Mouse (Mus musculus) heart, embryonic 12.5 days (tissue): Measurements from ENCODE around the gene Ubox5. TPM values are rescaled to one million over a fixed set of nuclear protein-coding genes. Genes with fewer than 3 reads are reported as not detected.

Experiments used
- ATAC-seq: fragments of 200-750 bp; cut with Nextera tagmentation; 2 replicates; pipeline ENCODE4 v1.8.0; 2017; ENCODE audit warnings: moderate TSS enrichment, moderate library complexity; ENCODE audit not compliant: insufficient number of reproducible peaks, low FRiP score
- H3K27ac ChIP-seq: fragments of 300-500 bp; sonication (generic); 2 replicates; pipeline ENCODE4 v1.5.1; 2016; ENCODE audit warnings: mild to moderate bottlenecking, moderate library complexity; ENCODE audit not compliant: poor library complexity, severe bottlenecking
- H3K27me3 ChIP-seq: fragments of 300-500 bp; sonication (generic); replicated peaks from 2 replicates; pipeline ENCODE4 v1.6.1; 2016; ENCODE audit warnings: mild to moderate bottlenecking, moderate library complexity
- H3K36me3 ChIP-seq: fragments of 300-500 bp; sonication (generic); 2 replicates; pipeline ENCODE4 v1.6.1; 2016; ENCODE audit warnings: mild to moderate bottlenecking, moderate library complexity
- H3K4me1 ChIP-seq: fragments of 300-500 bp; sonication (generic); replicated peaks from 2 replicates; pipeline ENCODE4 v1.6.1; 2016; ENCODE audit warnings: mild to moderate bottlenecking
- H3K4me2 ChIP-seq: fragments of 300-500 bp; sonication (generic); 2 replicates; pipeline ENCODE4 v1.6.1; 2016; ENCODE audit warnings: mild to moderate bottlenecking, moderate library complexity
- H3K4me3 ChIP-seq: fragments of 300-500 bp; sonication (generic); 2 replicates; pipeline ENCODE4 v1.5.1; 2016; ENCODE audit warnings: mild to moderate bottlenecking
- H3K9ac ChIP-seq: fragments of 300-500 bp; sonication (generic); 2 replicates; pipeline ENCODE4 v1.6.1; 2016; ENCODE audit warnings: mild to moderate bottlenecking, moderate library complexity
- H3K9me3 ChIP-seq: fragments of 300-500 bp; sonication (generic); replicated peaks from 2 replicates; pipeline ENCODE4 v1.6.1; 2016; ENCODE audit warnings: mild to moderate bottlenecking, moderate library complexity
- WGBS: fragments of 180-500 bp; shearing (Covaris S2); methylation state at CpG from one replicate; pipeline ENCODE4 v1.1.7; 2016; 5-methylcytosine and 5-hydroxymethylcytosine counted together
- polyA plus RNA-seq: library from polyadenylated mRNA; unstranded; fragments of >200 nt; fragmentation: Nextera tagmentation; extraction: Ambion mirVana; gene quantifications from 2 replicates; pipeline ENCODE4 v1.2.1, GENCODE M21; 2016

Ubox5 gene
- polyA plus RNA-seq, 1 experiment from 2014 or later: 8.8 TPM

- Histone ChIP-seq H3K36me3 (peaks cover 66% of the 10 kb centered on the region), H3K27ac (no peak overlapping the region), H3K9ac (no peak overlapping the region), H3K27me3 (no peaks in the 10 kb centered on the region), H3K4me3 (no peak overlapping the region), H3K4me1 (no peaks in the 10 kb centered on the region), H3K4me2 (no peak overlapping the region), H3K9me3 (no peaks in the 10 kb centered on the region)
- WGBS: 88% methylated on average over 1 of the region's 1 CpGs
- no peak for ATAC-seq
Measured at GRCm38 (mm10) chr2:130556292-130556691, 73.5 kb downstream of the Ubox5 start.

GRCm38 (mm10) chr2:130554841-130555240 lies 75.0 kb downstream of the Ubox5 start:
- H3K36me3 ChIP-seq: peaks cover 75% of the 10 kb centered on the region
- H3K27me3 ChIP-seq: no peaks in the 10 kb centered on the region
- H3K9me3 ChIP-seq: no peaks in the 10 kb centered on the region
- H3K27ac ChIP-seq: no peak overlapping the region
- ATAC-seq: no peak
- WGBS: 86% methylated on average over 7 of the region's 7 CpGs
- H3K4me1 ChIP-seq: no peaks in the 10 kb centered on the region
- no peak overlapping the region for H3K4me3 ChIP-seq
- H3K9ac ChIP-seq: no peak overlapping the region
- no peak overlapping the region for H3K4me2 ChIP-seq

GRCm38 (mm10) chr2:130546957-130547356 lies 82.9 kb downstream of the Ubox5 start:
- H3K4me2 ChIP-seq: no peak overlapping the region
- H3K9ac ChIP-seq: no peak overlapping the region
- H3K4me1 ChIP-seq: peaks cover 5% of the 10 kb centered on the region; the same call in 1 of the 2 replicates
- ATAC-seq: no peak
- no peak overlapping the region for H3K27ac ChIP-seq
- 65% methylated on average over 8 of the region's 8 CpGs for WGBS
- peaks cover 79% of the 10 kb centered on the region for H3K36me3 ChIP-seq
- no peaks in the 10 kb centered on the region for H3K27me3 ChIP-seq
- H3K4me3 ChIP-seq: no peak overlapping the region
- H3K9me3 ChIP-seq: no peaks in the 10 kb centered on the region

- Histone ChIP-seq H3K27ac (no peak overlapping the region), H3K9ac (no peak overlapping the region), H3K4me3 (no peak overlapping the region), H3K4me2 (no peak overlapping the region), H3K27me3 (no peaks in the 10 kb centered on the region), H3K4me1 (no peaks in the 10 kb centered on the region), H3K36me3 (peaks cover 82% of the 10 kb centered on the region), H3K9me3 (no peaks in the 10 kb centered on the region)
- WGBS: 86% methylated on average over 9 of the region's 9 CpGs
- no peak for ATAC-seq
Measured at GRCm38 (mm10) chr2:130540266-130540665, 89.6 kb downstream of the Ubox5 start.

Other genes with a start within 250 kb of the Ubox5 start
- 32.2 and 33.3 TPM in 2 replicates for gene Cpxm1, start 232.5 kb downstream of the Ubox5 start, polyA plus RNA-seq
- 0.09 and 0.24 TPM in 2 replicates for gene Gm28372, start 224.8 kb downstream of the Ubox5 start, polyA plus RNA-seq
- gene 1700020A23Rik, start 224.8 kb downstream of the Ubox5 start, polyA plus RNA-seq: not detected in 2 replicates
- not detected in 2 replicates for gene Tmem239, start 223.6 kb downstream of the Ubox5 start, polyA plus RNA-seq
- gene Vps16, start 205.7 kb downstream of the Ubox5 start, polyA plus RNA-seq: 63.5 and 63.9 TPM in 2 replicates
- gene Pced1a, start 205.3 kb downstream of the Ubox5 start, polyA plus RNA-seq: 7.5 and 9.0 TPM in 2 replicates
- 86.1 and 86.3 TPM in 2 replicates for gene Ptpra, start 179.8 kb downstream of the Ubox5 start, polyA plus RNA-seq
- gene Mrps26, start 66.3 kb downstream of the Ubox5 start, polyA plus RNA-seq: 66.9 and 67.2 TPM in 2 replicates
- not detected in 2 replicates for gene Oxt, start 53.9 kb downstream of the Ubox5 start, polyA plus RNA-seq
- 0.54 and 0.96 TPM in 2 replicates for gene Avp, start 47.5 kb downstream of the Ubox5 start, polyA plus RNA-seq
- 15.6 and 16.1 TPM in 2 replicates for gene Fastkd5, start within 50 bp of the Ubox5 start, polyA plus RNA-seq
- 1.8 TPM in 2 replicates for gene Lzts3, start 12.8 kb upstream of the Ubox5 start, polyA plus RNA-seq
- gene Ddrgk1, start 34.6 kb upstream of the Ubox5 start, polyA plus RNA-seq: 44.5 and 46.3 TPM in 2 replicates
- gene Itpa, start 37.6 kb upstream of the Ubox5 start, polyA plus RNA-seq: 79.7 and 84.1 TPM in 2 replicates
- gene Slc4a11, start 67.5 kb upstream of the Ubox5 start, polyA plus RNA-seq: 0.12 and 0.13 TPM in 2 replicates